Mouse (Mus musculus) forebrain, embryonic 11.5 days (tissue): ENCODE measurements around the gene Cd22. TPM values are rescaled to one million over a fixed set of nuclear protein-coding genes. Genes with fewer than 3 reads are reported as not detected.

Experiments
- ATAC-seq: fragments of 200-750 bp; cut with Nextera tagmentation; replicated peaks from 2 replicates; pipeline ENCODE4 v1.8.0; 2017; ENCODE audit warnings: moderate TSS enrichment; ENCODE audit not compliant: low FRiP score
- DNase-seq: peaks from one replicate; pipeline ENCODE4 v3.0.0-alpha.2; 2017; ENCODE audit warnings: low spot score
- H3K27ac ChIP-seq: fragments of 300-500 bp; sonication (generic); 2 replicates; pipeline ENCODE4 v1.5.1; 2014; ENCODE audit warnings: low read depth, low read length
- H3K27me3 ChIP-seq: fragments of 300-500 bp; sonication (generic); 2 replicates; pipeline ENCODE4 v1.6.1; 2014; ENCODE audit warnings: mild to moderate bottlenecking, low read length, mixed read lengths; ENCODE audit not compliant: control insufficient read depth, insufficient read depth
- H3K36me3 ChIP-seq: fragments of 300-500 bp; sonication (generic); 2 replicates; pipeline ENCODE4 v1.6.1; 2014; ENCODE audit warnings: mild to moderate bottlenecking, low read length, moderate library complexity, mixed read lengths; ENCODE audit not compliant: control insufficient read depth, insufficient read depth
- H3K4me1 ChIP-seq: fragments of 300-500 bp; sonication (generic); replicated peaks from 2 replicates; pipeline ENCODE4 v1.6.1; 2014; ENCODE audit warnings: low read length, mixed read lengths; ENCODE audit not compliant: control insufficient read depth, insufficient read depth
- H3K4me2 ChIP-seq: fragments of 300-500 bp; sonication (generic); 2 replicates; pipeline ENCODE4 v1.6.1; 2014; ENCODE audit warnings: low read depth, mild to moderate bottlenecking, low read length, moderate library complexity, mixed read lengths; ENCODE audit not compliant: severe bottlenecking
- H3K4me3 ChIP-seq: fragments of 300-500 bp; sonication (generic); 2 replicates; pipeline ENCODE4 v1.5.1; 2014; ENCODE audit warnings: low read depth, low read length
- H3K9ac ChIP-seq: fragments of 300-500 bp; sonication (generic); 2 replicates; pipeline ENCODE4 v1.6.1; 2014; ENCODE audit warnings: low read length
- H3K9me3 ChIP-seq: fragments of 300-500 bp; sonication (generic); 2 replicates; pipeline ENCODE4 v1.6.1; 2016; ENCODE audit warnings: low read length, mixed read lengths; ENCODE audit not compliant: control insufficient read depth
- WGBS: fragments of 180-500 bp; shearing (Covaris S2); extraction: QIAGEN DNeasy Blood & Tissue Kit; methylation state at CpG from one replicate; pipeline ENCODE4 v1.1.7; 2014; 5-methylcytosine and 5-hydroxymethylcytosine counted together
- polyA plus RNA-seq: library from polyadenylated mRNA; unstranded; fragments of >200 nt; fragmentation: Nextera tagmentation; extraction: Ambion mirVana; gene quantifications from 2 replicates; pipeline ENCODE4 v1.2.1, GENCODE M21; 2014

Gene Cd22
- polyA plus RNA-seq, 1 experiment from 2014 or later = not detected

DNA sequence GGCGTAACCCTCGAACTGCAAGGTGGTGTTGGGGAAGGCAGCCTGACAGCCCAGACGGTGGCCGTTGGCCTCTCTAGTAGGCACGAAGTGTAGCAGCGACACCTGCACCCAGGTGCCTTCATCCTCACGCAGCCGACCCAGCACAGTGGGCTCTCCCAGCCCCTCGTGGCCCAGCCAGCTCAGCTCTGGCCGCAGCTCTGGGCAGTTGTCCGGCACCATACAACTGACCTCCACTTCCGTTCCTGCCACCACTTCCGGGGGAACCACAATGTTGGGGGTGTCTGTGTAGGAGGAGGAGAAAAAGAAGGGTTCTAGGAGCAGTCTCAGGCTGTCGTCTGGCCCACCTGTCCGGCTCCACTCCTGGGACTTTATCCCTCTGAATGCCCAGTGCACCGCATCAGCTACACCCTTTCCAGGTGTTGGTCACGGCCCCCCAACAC lies 28.9 kb upstream of the Cd22 start:
- ATAC-seq = no peak; the same call in 1 of the 2 replicates
- Histone ChIP-seq H3K4me2 (peak overlapping the region; percentile 49), H3K9ac (no peak overlapping the region), H3K27me3 (peaks cover 2% of the 10 kb centered on the region; the same call in 1 of the 2 replicates), H3K9me3 (no peaks in the 10 kb centered on the region), H3K36me3 (no peaks in the 10 kb centered on the region), H3K4me1 (0 out of 2 replicates have a peak, but pooled peaks cover 2% of the 10 kb centered on the region), H3K4me3 (peak overlapping the region; percentile 16), H3K27ac (no peak overlapping the region)
- 27% methylated on average over 17 of the region's 17 CpGs for WGBS
- DNase-seq = no peak

DNA sequence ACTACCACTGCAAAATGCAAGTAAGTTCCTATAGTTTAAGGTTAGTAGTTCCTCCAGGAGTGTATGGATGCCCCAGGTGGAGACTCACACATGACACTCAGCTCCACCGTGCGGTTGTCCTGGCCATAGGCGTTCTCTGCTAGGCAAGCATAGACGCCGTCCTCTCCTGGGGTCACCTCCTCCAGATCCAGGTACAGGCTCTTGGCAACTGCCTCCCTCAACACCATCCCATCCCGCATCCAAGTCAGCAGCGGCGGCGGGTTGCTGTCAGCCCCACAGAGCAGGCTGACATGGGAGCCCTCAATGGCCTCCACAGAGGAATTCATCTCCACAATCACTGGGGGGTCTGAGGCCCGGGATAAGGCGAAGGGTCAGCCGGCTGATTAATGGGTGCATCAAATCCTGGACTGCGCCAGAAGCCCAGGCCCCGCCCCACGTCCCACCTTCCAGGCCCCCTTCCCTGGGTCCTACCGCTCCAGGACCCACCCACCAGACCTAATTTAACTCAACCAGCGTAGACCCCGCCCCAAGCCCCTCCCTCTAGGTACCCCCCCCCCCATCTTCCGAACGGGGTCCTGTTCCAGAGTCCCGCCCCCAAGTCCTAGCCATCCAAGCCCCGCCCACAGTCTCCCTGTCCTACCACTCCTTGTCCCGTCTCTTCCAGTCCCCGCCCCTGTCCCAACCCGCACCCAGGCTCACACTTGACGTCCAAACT lies 28.3 kb upstream of the Cd22 start:
- H3K27me3 ChIP-seq = peaks cover 2% of the 10 kb centered on the region; the same call in 1 of the 2 replicates
- no peak overlapping the region for H3K27ac ChIP-seq
- no peak overlapping the region; the same call in 1 of the 2 replicates for H3K9ac ChIP-seq

DNA sequence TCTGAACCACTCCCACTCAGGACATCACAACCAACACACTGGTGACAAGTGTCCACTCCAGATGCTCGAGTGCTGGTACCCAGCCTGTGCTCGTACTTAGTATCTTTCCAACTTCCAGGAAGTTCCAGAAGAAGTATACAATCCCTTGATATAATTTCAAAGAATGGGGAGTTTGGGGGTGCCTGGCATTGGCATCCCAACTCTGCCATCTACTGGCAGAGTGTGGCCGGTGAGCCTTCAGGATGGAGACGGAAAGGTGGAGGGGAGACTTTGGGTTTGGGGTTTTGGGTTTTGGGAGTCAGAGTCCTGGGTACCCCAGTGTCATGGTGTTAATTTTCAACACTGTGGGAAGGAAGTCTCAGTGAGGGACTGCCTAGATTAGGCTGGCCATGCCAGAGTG lies 23.9 kb upstream of the Cd22 start:
- H3K36me3 ChIP-seq = no peaks in the 10 kb centered on the region
- DNase-seq = no peak
- peaks cover 2% of the 10 kb centered on the region; the same call in 1 of the 2 replicates for H3K27me3 ChIP-seq
- H3K4me1 ChIP-seq = 0 out of 2 replicates have a peak, but pooled peaks cover 2% of the 10 kb centered on the region
- 60% methylated on average over 4 of the region's 4 CpGs for WGBS
- H3K4me3 ChIP-seq = no peak overlapping the region
- H3K27ac ChIP-seq = no peak overlapping the region
- no peak for ATAC-seq
- no peak overlapping the region for H3K9ac ChIP-seq
- no peak overlapping the region for H3K4me2 ChIP-seq
- H3K9me3 ChIP-seq = no peaks in the 10 kb centered on the region

More for the DNA sequence above, 28.3 kb upstream of the Cd22 start:
- 2% methylated on average over 23 of the region's 26 CpGs for WGBS
- Histone ChIP-seq H3K4me3 (peak overlapping the region; percentile 16), H3K4me2 (peak overlapping the region; percentile 49), H3K9me3 (no peaks in the 10 kb centered on the region), H3K36me3 (no peaks in the 10 kb centered on the region), H3K4me1 (0 out of 2 replicates have a peak, but pooled peaks cover 2% of the 10 kb centered on the region)
- peak; percentile 66 for ATAC-seq
- DNase-seq = peak; percentile 73

DNA sequence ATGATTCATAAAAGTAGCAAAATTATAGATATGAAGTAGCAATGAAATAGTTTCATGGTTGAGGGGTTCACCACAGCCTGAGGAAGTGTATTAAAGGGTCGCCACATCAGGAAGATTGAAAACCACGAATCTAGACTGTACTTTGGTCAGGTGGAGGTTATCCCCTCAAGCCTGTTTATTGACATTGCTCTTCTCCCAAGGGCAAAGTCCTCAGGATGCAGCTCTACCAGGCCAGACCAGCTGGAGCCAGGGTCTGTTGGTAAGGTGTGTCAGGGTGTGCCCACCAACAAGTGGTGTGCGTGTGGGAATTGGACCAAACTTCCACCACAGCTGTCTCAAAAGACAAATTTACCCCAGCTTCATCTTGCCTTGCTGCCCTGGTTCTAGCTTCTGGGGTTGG lies 15.1 kb upstream of the Cd22 start:
- Histone ChIP-seq H3K27ac (no peak overlapping the region), H3K27me3 (no peaks in the 10 kb centered on the region), H3K4me3 (no peak overlapping the region), H3K36me3 (no peaks in the 10 kb centered on the region), H3K9ac (no peak overlapping the region), H3K4me2 (no peak overlapping the region), H3K4me1 (no peaks in the 10 kb centered on the region), H3K9me3 (no peaks in the 10 kb centered on the region)
- no peak for ATAC-seq
- 91% methylated on average over 3 of the region's 3 CpGs for WGBS
- no peak for DNase-seq

- no peak overlapping the region for H3K9ac ChIP-seq
- H3K27ac ChIP-seq = no peak overlapping the region
- 59% methylated on average over 3 of the region's 3 CpGs for WGBS
- no peak for DNase-seq
- no peaks in the 10 kb centered on the region for H3K36me3 ChIP-seq
- H3K4me2 ChIP-seq = no peak overlapping the region
- no peaks in the 10 kb centered on the region for H3K4me1 ChIP-seq
- no peaks in the 10 kb centered on the region for H3K9me3 ChIP-seq
- H3K4me3 ChIP-seq = no peak overlapping the region
- ATAC-seq = no peak
- H3K27me3 ChIP-seq = no peaks in the 10 kb centered on the region
These were observed 12.4 kb upstream of the Cd22 start for GRCm38 (mm10) chr7:30892515-30892914.

GRCm38 (mm10) chr7:30891746-30892145 lies 11.6 kb upstream of the Cd22 start:
- DNase-seq (no peak), ATAC-seq (no peak)
- no peak overlapping the region for H3K27ac ChIP-seq
- H3K4me3 ChIP-seq = no peak overlapping the region
- no peaks in the 10 kb centered on the region for H3K36me3 ChIP-seq
- no peak overlapping the region for H3K9ac ChIP-seq
- WGBS = 84% methylated on average over 9 of the region's 9 CpGs
- H3K4me2 ChIP-seq = no peak overlapping the region
- no peaks in the 10 kb centered on the region for H3K4me1 ChIP-seq
- H3K9me3 ChIP-seq = no peaks in the 10 kb centered on the region
- H3K27me3 ChIP-seq = no peaks in the 10 kb centered on the region

DNA sequence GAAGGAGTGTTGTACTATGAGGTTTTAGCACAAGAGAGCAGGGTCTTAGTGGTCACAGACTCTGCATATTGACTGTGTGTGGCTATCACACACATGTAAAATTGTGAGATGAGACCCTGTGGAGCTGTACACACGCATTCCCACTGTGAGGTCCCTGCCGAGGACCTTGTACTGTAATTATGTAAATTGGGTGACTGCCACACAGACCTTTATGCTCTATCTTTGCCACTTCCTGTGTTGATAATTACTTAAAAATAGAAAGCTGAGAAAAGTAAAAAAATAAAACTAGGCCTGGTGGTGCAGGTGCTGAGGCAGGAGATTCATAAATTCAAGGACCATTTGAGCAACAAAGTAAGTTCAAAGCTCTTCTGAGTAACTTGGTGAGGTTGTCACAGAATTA lies 10.5 kb upstream of the Cd22 start:
- no peak for DNase-seq
- no peaks in the 10 kb centered on the region for H3K36me3 ChIP-seq
- H3K4me2 ChIP-seq = no peak overlapping the region
- no peak overlapping the region for H3K27ac ChIP-seq
- H3K9me3 ChIP-seq = no peaks in the 10 kb centered on the region
- no peak overlapping the region for H3K4me3 ChIP-seq
- H3K4me1 ChIP-seq = no peaks in the 10 kb centered on the region
- H3K27me3 ChIP-seq = no peaks in the 10 kb centered on the region
- H3K9ac ChIP-seq = no peak overlapping the region
- no peak for ATAC-seq
- WGBS = 82% methylated on average over 2 of the region's 2 CpGs

- Histone ChIP-seq H3K27ac (no peak overlapping the region), H3K4me2 (no peak overlapping the region), H3K4me3 (no peak overlapping the region), H3K4me1 (no peaks in the 10 kb centered on the region), H3K36me3 (no peaks in the 10 kb centered on the region), H3K9ac (no peak overlapping the region), H3K27me3 (no peaks in the 10 kb centered on the region), H3K9me3 (no peaks in the 10 kb centered on the region)
- ATAC-seq = no peak
- DNase-seq = no peak
- 84% methylated on average over 7 of the region's 7 CpGs for WGBS
These were observed 8.6 kb upstream of the Cd22 start for GRCm38 (mm10) chr7:30888786-30889185.
